Mouse (Mus musculus) left cerebral cortex, adult 8-10 months (tissue): Measurements from ENCODE around the gene Trpv6. TPM values are rescaled to one million over a fixed set of nuclear protein-coding genes. Genes with fewer than 3 reads are reported as not detected.

Experiments used
- DNase-seq, 2 experiments: peaks; one replicate each; pipeline ENCODE4 v3.0.0; 2022; ENCODE audit warnings: low spot score in 2 of 2
- total RNA-seq, 4 experiments: library from RNA; stranded (reverse); gene quantifications; 2 replicates each; pipeline ENCODE4 v1.2.4; 2022

Gene Trpv6
- total RNA-seq, 4 experiments from 2014 or later: 2.3 to 2.8 (median 2.6) TPM

- no peak for DNase-seq
These were observed 13.5 kb downstream of the Trpv6 start for GRCm38 (mm10) chr6:41622661-41623060.

- DNase-seq: no peak
These were observed 14.8 kb downstream of the Trpv6 start for GRCm38 (mm10) chr6:41621241-41621990.

GRCm38 (mm10) chr6:41620173-41620798 is 15.9 kb downstream of the Trpv6 start:
- DNase-seq: no peak

GRCm38 (mm10) chr6:41607637-41608036 is 28.6 kb downstream of the Trpv6 start:
- DNase-seq: no peak

- peak in 1 of 2 experiments; percentile 77 for DNase-seq
These were observed 30.0 kb downstream of the Trpv6 start for GRCm38 (mm10) chr6:41606214-41606613.

GRCm38 (mm10) chr6:41605794-41606104 is 30.5 kb downstream of the Trpv6 start:
- DNase-seq: no peak

GRCm38 (mm10) chr6:41605061-41605793 is 31.0 kb downstream of the Trpv6 start, which contains the start of gene Ephb6:
Gene Ephb6 (plus strand): TSS chr6:41605482.
- no peak for DNase-seq

GRCm38 (mm10) chr6:41604401-41605050 is 31.7 kb downstream of the Trpv6 start:
- no peak for DNase-seq

- no peak for DNase-seq
These were observed 54.0 kb downstream of the Trpv6 start for GRCm38 (mm10) chr6:41582189-41582588.

GRCm38 (mm10) chr6:41581295-41581694 is 54.9 kb downstream of the Trpv6 start:
- DNase-seq: no peak

- no peak for DNase-seq
These were observed 58.9 kb downstream of the Trpv6 start for GRCm38 (mm10) chr6:41577297-41577696.

- no peak for DNase-seq
These were observed 59.6 kb downstream of the Trpv6 start for GRCm38 (mm10) chr6:41576526-41577097.

Other genes starting within 250 kb of the Trpv6 start
- gene Gm5771, start 244.0 kb downstream of the Trpv6 start, total RNA-seq: not detected
- 1 to 10 TPM in 2 of 4 experiments, under 1 TPM in 1, not detected in 1; 0.66 to 1.3 (median 1.2) TPM for gene Gm10334, start 190.3 kb downstream of the Trpv6 start, total RNA-seq
- gene Prss1, start 177.5 kb downstream of the Trpv6 start, total RNA-seq: not detected
- gene Prss2, start 114.6 kb downstream of the Trpv6 start, total RNA-seq: not detected
- gene Ephb6, start 30.9 kb downstream of the Trpv6 start, total RNA-seq: 100 to 1,000 TPM; 120 to 138 (median 128) TPM
- not detected for gene Trpv5, start 44.4 kb upstream of the Trpv6 start, total RNA-seq
- gene Llcfc1, start 48.0 kb upstream of the Trpv6 start, total RNA-seq: not detected
- not detected for gene Kel, start 67.9 kb upstream of the Trpv6 start, total RNA-seq
- not detected for gene Olfr459, start 138.8 kb upstream of the Trpv6 start, total RNA-seq
- not detected for gene Pip, start 211.1 kb upstream of the Trpv6 start, total RNA-seq
- gene Sval2, start 216.6 kb upstream of the Trpv6 start, total RNA-seq: not detected